Mouse (Mus musculus): ENCODE measurements around the gene Tmem229b. TPM values are rescaled to one million over a fixed set of nuclear protein-coding genes. Genes with fewer than 3 reads are reported as not detected.

Tmem229b gene
- polyA plus RNA-seq, 1 experiment = 0.59 TPM

DNA sequence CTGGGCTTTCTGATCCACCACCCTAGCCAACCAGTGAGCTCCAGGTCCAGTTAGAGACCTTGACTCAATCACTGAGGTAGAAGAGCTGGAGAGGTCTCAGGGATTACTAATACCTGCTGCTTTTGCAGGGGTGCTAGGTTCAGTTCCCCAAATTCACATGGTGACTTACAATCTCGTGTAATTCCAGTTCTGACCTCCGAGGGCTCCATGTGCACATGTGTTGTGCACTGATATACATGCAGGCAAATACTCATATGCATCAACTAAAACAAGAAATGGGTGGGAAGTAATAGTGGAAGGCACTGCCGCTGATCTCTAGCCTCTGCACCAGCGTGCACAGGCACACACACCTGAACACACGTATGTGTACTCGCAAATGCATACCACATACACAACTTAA lies 60.3 kb downstream of the Tmem229b start:
- no peaks in the 10 kb centered on the region for H3K36me3 ChIP-seq (ENCODE audit: control insufficient read depth, insufficient read depth)
- no peaks in the 10 kb centered on the region for H3K79me3 ChIP-seq (ENCODE audit: low read depth)
- TF ChIP-seq FOSL1 (IDR thresholded peaks at IDR 0.05; ENCODE audit: insufficient read depth, low read length, poor library complexity, severe bottlenecking) = no peak
- TF ChIP-seq MYOG (IDR thresholded peaks at IDR 0.05; ENCODE audit: control insufficient read depth, extremely low read depth, insufficient read length) = no peak
- TF ChIP-seq USF1 (IDR thresholded peaks at IDR 0.05; ENCODE audit: low read depth) = no peak
- no peak for TF ChIP-seq CTCF (IDR thresholded peaks at IDR 0.05; ENCODE audit: control insufficient read depth, insufficient read depth, insufficient read length)
- peaks cover 5% of the 10 kb centered on the region for H3K27me3 ChIP-seq (ENCODE audit: control insufficient read depth, insufficient read depth, insufficient read length)
- H3ac ChIP-seq (ENCODE audit: control insufficient read depth, insufficient read length, low read depth) = no peak overlapping the region
- no peaks in the 10 kb centered on the region for H3K79me2 ChIP-seq (ENCODE audit: control insufficient read depth, insufficient read depth)
- no peak overlapping the region for H3K4me3 ChIP-seq (ENCODE audit: insufficient read depth, poor library complexity, severe bottlenecking)

DNA sequence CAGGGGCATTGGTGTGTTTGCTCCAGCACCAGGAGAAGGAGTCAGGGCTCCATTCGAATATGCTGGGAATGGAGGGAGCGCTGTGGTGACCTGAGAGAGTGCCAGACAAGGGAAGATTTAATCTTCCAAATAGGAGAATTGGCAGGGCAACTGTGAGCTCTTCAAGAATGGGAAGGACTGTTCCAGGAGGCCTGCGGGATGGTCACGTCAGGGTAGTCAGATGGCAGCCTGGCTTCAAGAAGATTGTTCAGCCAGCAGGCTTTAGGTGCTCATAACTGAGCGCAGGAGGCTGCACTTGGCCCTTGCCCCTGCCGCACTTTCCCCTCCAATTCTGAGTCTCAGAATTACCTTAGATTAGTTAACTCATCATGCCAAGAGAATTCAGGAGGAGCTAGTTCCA lies 64.5 kb downstream of the Tmem229b start:
- H3K79me3 ChIP-seq (ENCODE audit: low read depth) = no peaks in the 10 kb centered on the region
- TF ChIP-seq USF1 (IDR thresholded peaks at IDR 0.05; ENCODE audit: low read depth) (no peak), CTCF (IDR thresholded peaks at IDR 0.05; ENCODE audit: control insufficient read depth, insufficient read depth, insufficient read length) (no peak), MYOD1 (IDR thresholded peaks at IDR 0.05; ENCODE audit: control insufficient read depth, insufficient read length, low read depth) (no peak), MAX (IDR thresholded peaks at IDR 0.05) (no peak), CEBPB (IDR thresholded peaks at IDR 0.05; ENCODE audit: low read depth) (no peak), MYOG (IDR thresholded peaks at IDR 0.05; ENCODE audit: control insufficient read depth, extremely low read depth, insufficient read length) (no peak), FOSL1 (IDR thresholded peaks at IDR 0.05; ENCODE audit: insufficient read depth, low read length, poor library complexity, severe bottlenecking) (no peak)
- no peaks in the 10 kb centered on the region for H3K79me2 ChIP-seq (ENCODE audit: control insufficient read depth, insufficient read depth)
- H3K36me3 ChIP-seq (ENCODE audit: control insufficient read depth, insufficient read depth) = no peaks in the 10 kb centered on the region
- no peak overlapping the region for H3ac ChIP-seq (ENCODE audit: control insufficient read depth, insufficient read length, low read depth)
- no peak overlapping the region for H3K4me3 ChIP-seq (ENCODE audit: insufficient read depth, poor library complexity, severe bottlenecking)
- H3K27me3 ChIP-seq (ENCODE audit: control insufficient read depth, insufficient read depth, insufficient read length) = peaks cover 5% of the 10 kb centered on the region

- Histone ChIP-seq H3ac (ENCODE audit: control insufficient read depth, insufficient read length, low read depth) (no peak overlapping the region), H3K79me3 (ENCODE audit: low read depth) (no peaks in the 10 kb centered on the region), H3K36me3 (ENCODE audit: control insufficient read depth, insufficient read depth) (no peaks in the 10 kb centered on the region), H3K4me3 (ENCODE audit: insufficient read depth, poor library complexity, severe bottlenecking) (no peak overlapping the region), H3K79me2 (ENCODE audit: control insufficient read depth, insufficient read depth) (no peaks in the 10 kb centered on the region), H3K27me3 (ENCODE audit: control insufficient read depth, insufficient read depth, insufficient read length) (no peaks in the 10 kb centered on the region)
- TF ChIP-seq MYOG (IDR thresholded peaks at IDR 0.05; ENCODE audit: control insufficient read depth, extremely low read depth, insufficient read length) (no peak), MYOD1 (IDR thresholded peaks at IDR 0.05; ENCODE audit: control insufficient read depth, insufficient read length, low read depth) (no peak), MAX (IDR thresholded peaks at IDR 0.05) (no peak), CTCF (IDR thresholded peaks at IDR 0.05; ENCODE audit: control insufficient read depth, insufficient read depth, insufficient read length) (no peak), FOSL1 (IDR thresholded peaks at IDR 0.05; ENCODE audit: insufficient read depth, low read length, poor library complexity, severe bottlenecking) (no peak), CEBPB (IDR thresholded peaks at IDR 0.05; ENCODE audit: low read depth) (no peak), USF1 (IDR thresholded peaks at IDR 0.05; ENCODE audit: low read depth) (no peak)
Measured at GRCm38 (mm10) chr12:78940081-78940480, 67.3 kb downstream of the Tmem229b start.

DNA sequence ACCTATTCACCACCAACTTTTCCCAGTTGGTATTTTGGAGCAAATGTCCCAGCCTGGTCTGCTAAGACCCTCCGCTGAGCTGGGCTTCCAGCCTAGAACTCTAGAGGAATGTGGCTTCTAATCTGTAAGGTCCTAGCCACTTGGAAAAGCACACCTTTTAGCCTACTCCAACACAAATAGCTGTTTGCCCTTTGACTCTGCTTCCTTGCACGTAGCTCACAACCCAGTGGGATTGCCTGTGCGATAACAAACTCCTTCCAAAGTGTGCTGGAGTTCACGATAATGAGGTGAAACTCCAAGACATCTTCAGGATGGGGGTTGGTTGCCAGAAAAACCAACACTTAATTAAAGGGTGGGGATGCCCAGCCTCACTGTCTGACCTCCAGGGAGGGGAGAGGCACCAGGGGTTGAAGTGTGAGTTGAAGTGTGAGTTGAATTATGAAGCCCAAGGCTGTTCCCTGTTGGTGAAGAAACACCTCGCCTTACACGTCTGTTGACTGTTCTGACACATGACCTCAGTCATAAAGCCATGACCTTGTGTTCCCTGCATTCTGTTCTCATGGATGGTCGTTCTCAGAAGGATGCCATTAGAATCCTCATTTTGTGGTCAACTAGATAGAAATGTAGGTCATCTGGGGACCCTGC lies 67.9 kb downstream of the Tmem229b start:
- no peaks in the 10 kb centered on the region for H3K27me3 ChIP-seq (ENCODE audit: control insufficient read depth, insufficient read depth, insufficient read length)
- H3ac ChIP-seq (ENCODE audit: control insufficient read depth, insufficient read length, low read depth) = no peak overlapping the region
- no peaks in the 10 kb centered on the region for H3K79me2 ChIP-seq (ENCODE audit: control insufficient read depth, insufficient read depth)
- no peaks in the 10 kb centered on the region for H3K36me3 ChIP-seq (ENCODE audit: control insufficient read depth, insufficient read depth)
- no peak for TF ChIP-seq MYOG (IDR thresholded peaks at IDR 0.05; ENCODE audit: control insufficient read depth, extremely low read depth, insufficient read length)
- no peak for TF ChIP-seq FOSL1 (IDR thresholded peaks at IDR 0.05; ENCODE audit: insufficient read depth, low read length, poor library complexity, severe bottlenecking)
- TF ChIP-seq CTCF (IDR thresholded peaks at IDR 0.05; ENCODE audit: control insufficient read depth, insufficient read depth, insufficient read length) = no peak
- no peak for TF ChIP-seq USF1 (IDR thresholded peaks at IDR 0.05; ENCODE audit: low read depth)
- no peak for TF ChIP-seq MAX (IDR thresholded peaks at IDR 0.05)
- H3K4me3 ChIP-seq (ENCODE audit: insufficient read depth, poor library complexity, severe bottlenecking) = no peak overlapping the region
- no peaks in the 10 kb centered on the region for H3K79me3 ChIP-seq (ENCODE audit: low read depth)

GRCm38 (mm10) chr12:78936494-78936893 lies 70.9 kb downstream of the Tmem229b start:
- H3K4me3 ChIP-seq (ENCODE audit: insufficient read depth, poor library complexity, severe bottlenecking) = no peak overlapping the region
- no peaks in the 10 kb centered on the region for H3K27me3 ChIP-seq (ENCODE audit: control insufficient read depth, insufficient read depth, insufficient read length)
- no peak overlapping the region for H3ac ChIP-seq (ENCODE audit: control insufficient read depth, insufficient read length, low read depth)
- TF ChIP-seq MYOD1 (IDR thresholded peaks at IDR 0.05; ENCODE audit: control insufficient read depth, insufficient read length, low read depth) (no peak), CTCF (IDR thresholded peaks at IDR 0.05; ENCODE audit: control insufficient read depth, insufficient read depth, insufficient read length) (no peak), USF1 (IDR thresholded peaks at IDR 0.05; ENCODE audit: low read depth) (no peak), FOSL1 (IDR thresholded peaks at IDR 0.05; ENCODE audit: insufficient read depth, low read length, poor library complexity, severe bottlenecking) (no peak), MAX (IDR thresholded peaks at IDR 0.05) (no peak)
- no peaks in the 10 kb centered on the region for H3K79me3 ChIP-seq (ENCODE audit: low read depth)
- no peaks in the 10 kb centered on the region for H3K36me3 ChIP-seq (ENCODE audit: control insufficient read depth, insufficient read depth)
- H3K79me2 ChIP-seq (ENCODE audit: control insufficient read depth, insufficient read depth) = no peaks in the 10 kb centered on the region

DNA sequence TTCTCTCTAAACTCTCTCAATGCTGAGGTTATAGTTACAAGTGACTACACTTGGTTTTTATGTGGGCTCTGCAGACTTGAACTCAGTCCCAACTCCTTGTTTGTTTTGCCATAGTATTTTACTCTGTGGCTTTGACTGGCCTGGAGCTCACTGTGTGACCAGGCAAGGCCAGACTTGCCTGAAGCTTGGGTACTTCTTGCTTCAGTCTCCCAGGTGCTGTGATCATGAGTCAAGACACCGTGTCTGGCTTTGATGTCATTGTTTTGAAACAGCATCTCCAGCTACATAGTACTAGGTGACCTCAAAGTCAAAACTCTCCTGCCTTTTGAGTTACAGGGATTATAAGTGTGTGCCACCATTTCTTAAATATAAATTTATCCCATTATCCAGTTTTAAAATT lies 77.5 kb downstream of the Tmem229b start:
- Histone ChIP-seq H3K36me3 (ENCODE audit: control insufficient read depth, insufficient read depth) (no peaks in the 10 kb centered on the region), H3K4me3 (ENCODE audit: insufficient read depth, poor library complexity, severe bottlenecking) (no peak overlapping the region), H3K79me3 (ENCODE audit: low read depth) (no peaks in the 10 kb centered on the region), H3ac (ENCODE audit: control insufficient read depth, insufficient read length, low read depth) (no peak overlapping the region), H3K27me3 (ENCODE audit: control insufficient read depth, insufficient read depth, insufficient read length) (no peaks in the 10 kb centered on the region), H3K79me2 (ENCODE audit: control insufficient read depth, insufficient read depth) (no peaks in the 10 kb centered on the region)
- TF ChIP-seq USF1 (IDR thresholded peaks at IDR 0.05; ENCODE audit: low read depth) = no peak
- TF ChIP-seq MYOG (IDR thresholded peaks at IDR 0.05; ENCODE audit: control insufficient read depth, extremely low read depth, insufficient read length) = no peak
- no peak for TF ChIP-seq MYOD1 (IDR thresholded peaks at IDR 0.05; ENCODE audit: control insufficient read depth, insufficient read length, low read depth)
- no peak for TF ChIP-seq FOSL1 (IDR thresholded peaks at IDR 0.05; ENCODE audit: insufficient read depth, low read length, poor library complexity, severe bottlenecking)
- TF ChIP-seq CTCF (IDR thresholded peaks at IDR 0.05; ENCODE audit: control insufficient read depth, insufficient read depth, insufficient read length) = no peak
- TF ChIP-seq MAX (IDR thresholded peaks at IDR 0.05) = no peak
- no peak for TF ChIP-seq CEBPB (IDR thresholded peaks at IDR 0.05; ENCODE audit: low read depth)
